In genomic region chr7:19148875-19149541, GRCm38 (mm10) we compare ENCODE assay signal across 7 mouse cellular contexts. TPM values are rescaled to one million over a fixed set of nuclear protein-coding genes. Genes with fewer than 3 reads are reported as not detected.
A peak's percentile ranks its signal among the peaks of the same experiment; 100 is the strongest.
DNase-seq lines count a peak whose midpoint lies in the region; ATAC-seq and TF ChIP-seq lines count a peak whose summit lies in the region.

Gene Qpctl, minus strand, starts transcription at chr7:19149291.

- H3K4me3 ChIP-seq in embryonic facial prominence, embryonic 10.5 days, result peak within 1 kb of the TSS; percentile 87
- peak within 1 kb of the TSS; percentile 66 for H3K4me3 ChIP-seq in intestine, postnatal 0 days (ENCODE audit: low read depth, low read length)
- peak within 1 kb of the TSS; percentile 75 for H3K4me3 ChIP-seq in midbrain, embryonic 12.5 days
- H3K4me3 ChIP-seq in small intestine, adult 2 months (ENCODE audit: low read depth, low read length), result peak within 1 kb of the TSS; percentile 87

- no peaks in the 10 kb centered on the region for H3K27me3 ChIP-seq in embryonic facial prominence, embryonic 10.5 days (replicated peaks; ENCODE audit: low read depth, poor library complexity, severe bottlenecking)
- H3K27me3 ChIP-seq in intestine, postnatal 0 days (replicated peaks; ENCODE audit: control insufficient read depth, insufficient read depth, low read length), result no peaks in the 10 kb centered on the region
- H3K27me3 ChIP-seq in midbrain, embryonic 12.5 days, result no peaks in the 10 kb centered on the region
- no peaks in the 10 kb centered on the region for H3K27me3 ChIP-seq in small intestine, adult 2 months (ENCODE audit: control insufficient read depth, insufficient read depth, low read length)

- no peak for TF ChIP-seq CTCF in intestine, postnatal 0 days (IDR thresholded peaks at IDR 0.05; ENCODE audit: low read depth)
- no peak for TF ChIP-seq CTCF in small intestine, adult 2 months (IDR thresholded peaks at IDR 0.05; ENCODE audit: extremely low read depth, insufficient read length, insufficient replicate concordance, low read depth, low read length)

- intact Hi-C loops in left cerebral cortex, postnatal 4 days (cut with DNase I), result no loop called here

- peak; percentile 86 for TF ChIP-seq POLR2A in small intestine, adult 2 months (IDR thresholded peaks at IDR 0.05; ENCODE audit: low read depth, low read length)

- DNase-seq in adrenal gland, postnatal 10 days, result peak; percentile 97
- DNase-seq in embryonic facial prominence, embryonic 10.5 days (ENCODE audit: low spot score), result peak; percentile 98
- DNase-seq in gonadal fat pad, adult 2 months (ENCODE audit: low read depth), result peak; percentile 99
- DNase-seq in left cerebral cortex, postnatal 4 days, result peak; percentile 99

- H3K4me2 ChIP-seq in intestine, postnatal 0 days (replicated peaks; ENCODE audit: low read depth), result peak within 1 kb of the TSS; percentile 88
- peak within 1 kb of the TSS; percentile 84 for H3K4me2 ChIP-seq in midbrain, embryonic 12.5 days (replicated peaks)

- H3K27ac ChIP-seq in embryonic facial prominence, embryonic 10.5 days (replicated peaks), result peak within 1 kb of the TSS; percentile 80
- peak within 1 kb of the TSS; percentile 62; the same call in 1 of the 2 replicates for H3K27ac ChIP-seq in intestine, postnatal 0 days (ENCODE audit: low read depth, low read length)
- H3K27ac ChIP-seq in midbrain, embryonic 12.5 days (replicated peaks), result peak within 1 kb of the TSS; percentile 84
- peak within 1 kb of the TSS; percentile 70 for H3K27ac ChIP-seq in small intestine, adult 2 months (ENCODE audit: insufficient read depth, low read depth, low read length)

- peaks cover 23% of the 10 kb centered on the region for H3K4me1 ChIP-seq in embryonic facial prominence, embryonic 10.5 days
- H3K4me1 ChIP-seq in intestine, postnatal 0 days (replicated peaks; ENCODE audit: control insufficient read depth, insufficient read depth, low read length), result 0 out of 2 replicates have a peak, but pooled peaks cover 10% of the 10 kb centered on the region
- peaks cover 28% of the 10 kb centered on the region for H3K4me1 ChIP-seq in midbrain, embryonic 12.5 days
- H3K4me1 ChIP-seq in small intestine, adult 2 months (ENCODE audit: control insufficient read depth, insufficient read depth, insufficient read length, low read length), result peaks cover 3% of the 10 kb centered on the region; the same call in 1 of the 2 replicates

- H3K9ac ChIP-seq in intestine, postnatal 0 days (ENCODE audit: low read depth, low read length), result peak within 1 kb of the TSS; percentile 59
- peak within 1 kb of the TSS; percentile 83 for H3K9ac ChIP-seq in midbrain, embryonic 12.5 days (replicated peaks)

- no peaks in the 10 kb centered on the region for H3K9me3 ChIP-seq in embryonic facial prominence, embryonic 10.5 days
- H3K9me3 ChIP-seq in intestine, postnatal 0 days (ENCODE audit: control insufficient read depth), result no peaks in the 10 kb centered on the region
- H3K9me3 ChIP-seq in midbrain, embryonic 12.5 days, result no peaks in the 10 kb centered on the region

- peak; percentile 96 for ATAC-seq in intestine, postnatal 0 days
- peak; percentile 97 for ATAC-seq in midbrain, embryonic 12.5 days (ENCODE audit: low FRiP score, low read depth)

- under 1% methylated on average over 43 of the region's 43 CpGs for WGBS in embryonic facial prominence, embryonic 10.5 days
- under 1% methylated on average over 43 of the region's 43 CpGs for WGBS in intestine, postnatal 0 days
- WGBS in midbrain, embryonic 12.5 days, result under 1% methylated on average over 43 of the region's 43 CpGs
- under 1% methylated on average over 43 of the region's 43 CpGs for WGBS in small intestine, adult 2 months

- H3K36me3 ChIP-seq in embryonic facial prominence, embryonic 10.5 days (replicated peaks), result peaks cover 49% of the 10 kb centered on the region
- peaks cover 19% of the 10 kb centered on the region for H3K36me3 ChIP-seq in intestine, postnatal 0 days (ENCODE audit: control insufficient read depth, insufficient read depth)
- H3K36me3 ChIP-seq in midbrain, embryonic 12.5 days, result peaks cover 36% of the 10 kb centered on the region
- peaks cover 10% of the 10 kb centered on the region; the same call in 1 of the 2 replicates for H3K36me3 ChIP-seq in small intestine, adult 2 months (ENCODE audit: control insufficient read depth, insufficient read depth, low read length)

RNA-seq across cellular contexts. Expression of gene Qpctl, which starts in this region (rescaled TPM):
- total RNA-seq in adrenal gland, postnatal 10 days (2021), result 10 to 100 TPM; 12.5 to 12.6 TPM
- 14.6 and 15.1 TPM in 2 replicates for polyA plus RNA-seq in embryonic facial prominence, embryonic 10.5 days (2016; fragmentation: Nextera tagmentation; extraction: Ambion mirVana)
- 14.9 and 19.4 TPM in 2 replicates for polyA plus RNA-seq in gonadal fat pad, adult 2 months (2012; rRNA removed)
- 7.3 and 8.1 TPM in 2 replicates for polyA plus RNA-seq in intestine, postnatal 0 days (2015; fragmentation: Nextera tagmentation; extraction: Ambion mirVana)
- 10 to 100 TPM; 17.6 to 19.9 TPM for total RNA-seq in left cerebral cortex, postnatal 4 days (2021)
- polyA plus RNA-seq in midbrain, embryonic 12.5 days (2016; fragmentation: Nextera tagmentation; extraction: Ambion mirVana), result 21.0 and 22.0 TPM in 2 replicates
- polyA plus RNA-seq in small intestine, adult 2 months (2012; rRNA removed), result 5.5 and 6.6 TPM in 2 replicates

Comparison
In these comparisons a context has a peak if more than half of its experiments do, and no peak if none do; other contexts are left out.
1. Peak in every context shown above with its lines: DNase-seq, ATAC-seq, H3K4me3 ChIP-seq and H3K27ac ChIP-seq.